Mouse (Mus musculus) spleen, adult 2 months (tissue): ENCODE results near the gene Mut. TPM values are rescaled to one million over a fixed set of nuclear protein-coding genes. Genes with fewer than 3 reads are reported as not detected.
A peak's percentile ranks its signal among the peaks of the same experiment; 100 is the strongest.

Experiments
- DNase-seq, 2 experiments: peaks; one replicate each; pipeline versions ENCODE4 v3.0.0 to v3.0.0-alpha.2; 2012 to 2021; ENCODE audit warnings: low spot score in 2 of 2, low read depth in 1 of 2
- H3K27ac ChIP-seq: fragments of 200-500 bp; 2 replicates; pipeline ENCODE4 v1.5.1; 2012; ENCODE audit warnings: low read length, inconsistent platforms; ENCODE audit not compliant: insufficient read depth
- H3K27me3 ChIP-seq: fragments of 200-500 bp; 2 replicates; pipeline ENCODE4 v1.6.1; 2012; ENCODE audit warnings: mild to moderate bottlenecking, moderate library complexity, low read length, inconsistent platforms; ENCODE audit not compliant: control insufficient read depth, insufficient read depth
- H3K36me3 ChIP-seq: fragments of 200-500 bp; 2 replicates; pipeline ENCODE4 v1.6.1; 2012; ENCODE audit warnings: mild to moderate bottlenecking, low read length, inconsistent platforms; ENCODE audit not compliant: control insufficient read depth, insufficient read depth
- H3K4me1 ChIP-seq: fragments of 200-500 bp; 2 replicates; pipeline ENCODE4 v1.6.1; 2011; ENCODE audit warnings: inconsistent platforms; ENCODE audit not compliant: control insufficient read depth, insufficient read depth, insufficient read length
- H3K4me3 ChIP-seq: fragments of 200-500 bp; 2 replicates; pipeline ENCODE4 v1.5.1; 2011; ENCODE audit warnings: mild to moderate bottlenecking, inconsistent platforms; ENCODE audit not compliant: insufficient read depth, insufficient read length; ENCODE audit errors: extremely low read depth
- CTCF ChIP-seq: fragments of 200-500 bp; IDR thresholded peaks from 2 replicates; pipeline ENCODE4 v1.5.1; 2011; ENCODE audit warnings: mild to moderate bottlenecking, inconsistent platforms; ENCODE audit not compliant: insufficient read depth, insufficient read length, insufficient replicate concordance; ENCODE audit errors: extremely low read depth
- POLR2A ChIP-seq: fragments of 200-500 bp; IDR thresholded peaks from 2 replicates; pipeline ENCODE4 v1.6.1; 2011; ENCODE audit warnings: low read depth, low read length, inconsistent platforms
- WGBS: fragments of 180-500 bp; shearing (Covaris S2); methylation state at CpG from one replicate; pipeline ENCODE4 v1.1.7; 2018; 5-methylcytosine and 5-hydroxymethylcytosine counted together
- polyA plus RNA-seq: library from polyadenylated mRNA; depleted of rRNA; stranded (reverse); fragments of >200 nt; gene quantifications from 2 replicates; pipeline ENCODE4 v1.2.3, GENCODE M21; 2012; rRNA removed

Mut gene
- polyA plus RNA-seq, 1 experiment: 3.5 TPM

- Histone ChIP-seq H3K27me3 (no peaks in the 10 kb centered on the region), H3K36me3 (no peaks in the 10 kb centered on the region), H3K27ac (no peak overlapping the region), H3K4me1 (no peaks in the 10 kb centered on the region), H3K4me3 (no peak overlapping the region)
- no peak for TF ChIP-seq CTCF
- TF ChIP-seq POLR2A: no peak
- DNase-seq: no peak
- 13% methylated on average over 14 of the region's 14 CpGs for WGBS
These were observed 29.7 kb upstream of the Mut start for GRCm38 (mm10) chr17:40904721-40905154.

DNA sequence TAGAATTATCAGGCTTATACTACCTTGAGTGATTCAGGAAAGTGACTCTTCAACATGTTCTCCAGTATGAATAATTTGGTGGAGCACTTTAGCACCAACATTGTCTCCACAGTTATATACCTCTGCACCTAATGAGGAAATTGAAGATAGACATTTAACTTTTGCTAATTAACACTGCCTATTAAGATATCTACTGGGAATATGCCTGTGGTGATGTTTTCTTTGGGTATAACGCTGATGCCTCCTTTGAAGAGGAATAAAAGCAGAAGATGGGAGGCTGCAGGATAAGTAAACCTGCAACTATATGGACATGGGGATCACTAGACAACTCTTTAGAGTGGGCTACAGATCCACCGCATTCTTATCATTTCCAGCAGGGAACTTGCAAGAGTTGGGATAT lies 20.2 kb upstream of the Mut start, which contains the start of gene Glyatl3:
Gene Glyatl3, minus strand, starts transcription at position 101 of the 400 bp plus-strand sequence.
- no peaks in the 10 kb centered on the region for H3K27me3 ChIP-seq
- TF ChIP-seq CTCF (no peak), POLR2A (no peak)
- 94% methylated on average over 2 of the region's 2 CpGs for WGBS
- no peak for DNase-seq
- no peak within 1 kb of the TSS for H3K27ac ChIP-seq
- no peaks in the 10 kb centered on the region for H3K4me1 ChIP-seq
- no peaks in the 10 kb centered on the region for H3K36me3 ChIP-seq
- no peak within 1 kb of the TSS; the same call in 1 of the 2 replicates for H3K4me3 ChIP-seq

DNA sequence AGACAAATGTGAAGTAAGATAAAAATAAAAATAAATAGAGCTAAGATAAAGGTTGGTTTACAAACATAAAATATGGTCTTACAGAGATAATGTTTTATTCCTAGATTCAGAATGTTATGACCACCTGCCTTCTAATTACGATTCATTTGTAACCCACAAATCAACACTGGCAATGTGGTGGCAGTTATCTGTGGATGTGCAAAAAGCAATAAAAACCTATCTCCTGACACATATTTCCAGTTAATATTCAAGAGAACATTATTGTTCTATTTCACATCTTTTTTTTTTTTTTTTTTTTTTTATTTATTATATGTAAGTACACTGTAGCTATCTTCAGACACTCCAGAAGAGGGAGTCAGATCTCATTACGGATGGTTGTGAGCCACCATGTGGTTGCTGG lies 19.0 kb upstream of the Mut start:
- TF ChIP-seq POLR2A: no peak
- TF ChIP-seq CTCF: no peak
- 84% methylated on average over 1 of the region's 2 CpGs for WGBS

GRCm38 (mm10) chr17:40933985-40934384 lies 500 bp upstream of the Mut start:
- Histone ChIP-seq H3K4me3 (peak overlapping the region; percentile 86), H3K36me3 (peaks cover 5% of the 10 kb centered on the region; the same call in 1 of the 2 replicates), H3K4me1 (no peaks in the 10 kb centered on the region), H3K27me3 (no peaks in the 10 kb centered on the region), H3K27ac (no peak overlapping the region)
- TF ChIP-seq POLR2A (no peak), CTCF (no peak)
- peak in 1 of 2 experiments; percentile 1 for DNase-seq
- under 1% methylated on average over 14 of the region's 14 CpGs for WGBS

More for the DNA sequence above, 19.0 kb upstream of the Mut start:
- no peaks in the 10 kb centered on the region for H3K36me3 ChIP-seq
- no peak overlapping the region for H3K27ac ChIP-seq
- H3K27me3 ChIP-seq: no peaks in the 10 kb centered on the region
- no peak overlapping the region for H3K4me3 ChIP-seq
- DNase-seq: no peak
- no peaks in the 10 kb centered on the region for H3K4me1 ChIP-seq

DNA sequence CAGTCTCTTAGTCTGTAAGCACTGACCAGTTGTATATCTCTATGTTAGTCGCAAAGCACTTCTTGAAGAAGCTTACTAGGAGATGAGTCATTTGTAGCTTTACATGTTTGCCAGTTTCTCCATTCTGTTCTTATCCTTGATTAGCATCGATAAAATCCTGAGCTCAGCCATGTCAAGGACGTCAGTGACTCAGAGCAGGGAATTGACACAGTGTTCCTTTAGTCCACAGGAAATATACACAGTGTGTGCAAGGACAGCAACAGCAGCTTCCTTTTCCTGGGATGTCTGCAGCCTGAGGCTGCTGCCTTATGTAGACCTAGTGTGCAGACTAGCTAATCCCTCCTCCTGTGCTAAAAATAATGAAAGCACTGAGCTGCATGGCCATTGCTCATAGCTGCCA lies 14.0 kb downstream of the Mut start:
- Histone ChIP-seq H3K36me3 (peaks cover 17% of the 10 kb centered on the region), H3K4me3 (no peak overlapping the region), H3K27ac (no peak overlapping the region), H3K4me1 (no peaks in the 10 kb centered on the region), H3K27me3 (no peaks in the 10 kb centered on the region)
- no peak for DNase-seq
- TF ChIP-seq CTCF (no peak), POLR2A (no peak)
- WGBS: 89% methylated on average over 3 of the region's 3 CpGs

DNA sequence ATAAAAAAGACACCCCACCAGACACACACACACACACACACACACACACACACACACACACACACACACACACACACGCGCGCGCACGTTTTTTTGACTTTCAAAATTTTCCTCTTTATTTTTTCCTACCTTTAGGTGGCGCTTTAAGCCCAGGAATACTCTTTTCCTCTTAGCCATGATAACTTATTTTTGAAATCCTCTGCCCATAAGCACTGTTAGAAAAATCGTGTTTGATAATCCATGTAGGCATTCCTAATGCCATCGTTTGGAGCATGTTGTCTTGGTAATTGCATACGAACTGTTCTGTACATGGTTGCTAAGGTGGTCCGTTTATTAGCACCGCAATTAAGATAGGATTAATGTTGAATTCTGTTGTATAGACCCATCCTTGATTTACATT lies 43.4 kb downstream of the Mut start:
- Histone ChIP-seq H3K4me3 (no peak overlapping the region), H3K27ac (no peak overlapping the region), H3K36me3 (no peaks in the 10 kb centered on the region), H3K4me1 (no peaks in the 10 kb centered on the region), H3K27me3 (no peaks in the 10 kb centered on the region)
- WGBS: 73% methylated on average over 11 of the region's 11 CpGs
- no peak for DNase-seq
- TF ChIP-seq CTCF (no peak), POLR2A (no peak)

GRCm38 (mm10) chr17:40992102-40992501 lies 57.6 kb downstream of the Mut start:
- Histone ChIP-seq H3K27me3 (no peaks in the 10 kb centered on the region), H3K4me3 (no peak overlapping the region), H3K36me3 (no peaks in the 10 kb centered on the region), H3K27ac (no peak overlapping the region), H3K4me1 (no peaks in the 10 kb centered on the region)
- DNase-seq: no peak
- WGBS: 52% methylated on average over 3 of the region's 3 CpGs
- no peak for TF ChIP-seq CTCF
- TF ChIP-seq POLR2A: no peak

Other genes starting within 250 kb of the Mut start
- not detected in 2 replicates for gene Esp1, start 207.6 kb upstream of the Mut start, polyA plus RNA-seq
- not detected in 2 replicates for gene Crisp2, start 127.7 kb upstream of the Mut start, polyA plus RNA-seq
- 13.0 and 18.4 TPM in 2 replicates for gene Rhag, start 123.6 kb upstream of the Mut start, polyA plus RNA-seq
- 1.9 and 2.0 TPM in 2 replicates for gene 9130008F23Rik, start 54.1 kb upstream of the Mut start, polyA plus RNA-seq
- 0.09 TPM in 1 of 2 replicates, not detected in the other for gene Glyatl3, start 20.3 kb upstream of the Mut start, polyA plus RNA-seq
- gene Cenpq, start 362 bp downstream of the Mut start, polyA plus RNA-seq: 1.3 and 1.5 TPM in 2 replicates